7 mouse cellular contexts compared by ENCODE assay signal in genomic region chr10:117216132-117216495, GRCm38 (mm10).
DNase-seq lines count a peak whose midpoint lies in the region.

No protein-coding gene starts in this region.

- peak; percentile 53 for DNase-seq in 416B (ENCODE audit: low read depth)
- peak; percentile 71 for DNase-seq in CD4-positive, CD25-positive, alpha-beta regulatory T cell, adult 2 months (ENCODE audit: low read depth, low spot score)
- DNase-seq in lung, postnatal 36 days, result peak; percentile 68
- peak; percentile 32 to 53 for DNase-seq in spleen, postnatal 14 days (ENCODE audit: low spot score in 2 of 2)
- no peak for DNase-seq in right cerebral cortex, postnatal 14 days
- no peak for DNase-seq in heart, adult 9 months (ENCODE audit: low spot score in 2 of 2)
- no peak for DNase-seq in kidney, postnatal 14 days

Comparison
In these comparisons a context has a peak if more than half of its experiments do, and no peak if none do; other contexts are left out.
1. DNase-seq: peak in 416B (single experiment), CD4-positive, CD25-positive, alpha-beta regulatory T cell, adult 2 months (single experiment), lung, postnatal 36 days (single experiment) and spleen, postnatal 14 days (2 of 2); none in right cerebral cortex, postnatal 14 days (single experiment), heart, adult 9 months (0 of 2) and kidney, postnatal 14 days (single experiment).